Mouse (Mus musculus) cerebellum, adult 18-20 months (tissue): ENCODE results near the gene Cdk15.
A peak's percentile ranks its signal among the peaks of the same experiment; 100 is the strongest.

Experiments used
- DNase-seq, 2 experiments: peaks; one replicate each; pipeline ENCODE4 v3.0.0; 2021

Cdk15 gene

GRCm38 (mm10) chr1:59332737-59333385 is 76.2 kb downstream of the Cdk15 start:
- no peak for DNase-seq

GRCm38 (mm10) chr1:59333386-59333759 is 76.7 kb downstream of the Cdk15 start:
- peak in 1 of 2 experiments; percentile 21 for DNase-seq

DNA sequence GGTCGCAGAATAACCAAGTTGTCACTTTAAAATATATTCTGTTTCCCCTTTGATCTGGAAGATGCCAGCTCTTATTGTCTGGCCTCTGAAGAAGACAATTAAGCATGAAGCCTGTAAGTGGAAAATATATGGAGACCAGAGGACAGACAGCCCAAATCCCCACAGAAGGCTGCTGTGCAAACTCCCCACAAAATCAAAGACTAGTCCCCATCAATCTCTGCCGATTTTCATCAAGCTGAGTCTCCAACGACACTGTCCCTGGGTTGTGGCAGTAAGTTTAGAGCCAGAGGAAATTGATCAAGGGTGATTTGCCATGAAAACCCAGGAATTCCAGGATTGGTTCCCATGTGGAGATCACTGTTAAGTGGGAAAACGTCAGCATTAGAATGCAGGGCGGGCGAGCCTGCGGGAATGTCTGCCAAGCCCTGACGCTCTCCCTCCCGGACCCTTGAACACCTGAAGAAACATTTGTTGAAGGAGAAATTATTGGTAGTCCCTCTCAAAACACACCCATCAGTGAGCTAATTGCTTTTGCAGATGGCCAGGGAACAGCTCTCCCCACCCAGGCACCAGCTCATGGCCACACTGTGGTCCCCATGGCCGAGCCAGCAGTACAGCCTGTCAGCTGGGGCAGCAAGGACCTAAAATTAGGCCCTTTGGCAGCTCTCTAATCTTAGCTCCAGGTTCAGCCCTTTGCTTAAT is 77.3 kb downstream of the Cdk15 start:
- DNase-seq, result peak; percentile 45 to 56

DNA sequence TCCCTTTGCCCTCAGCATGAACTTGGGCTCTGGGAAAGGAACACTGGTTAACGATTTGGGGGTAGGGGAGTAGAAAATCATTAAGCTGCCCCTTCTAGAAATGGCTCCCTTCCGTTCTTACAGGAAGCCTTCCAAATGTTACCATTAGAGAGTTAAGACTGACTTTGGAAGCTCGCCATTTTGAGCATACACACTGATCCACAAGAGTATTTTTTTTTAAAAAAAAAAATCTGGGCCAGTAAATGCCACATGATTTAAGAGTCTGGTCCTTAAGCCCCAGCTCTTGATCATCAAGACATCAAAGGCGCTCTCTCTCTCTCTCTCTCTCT is 77.8 kb downstream of the Cdk15 start:
- DNase-seq, result no peak

DNA sequence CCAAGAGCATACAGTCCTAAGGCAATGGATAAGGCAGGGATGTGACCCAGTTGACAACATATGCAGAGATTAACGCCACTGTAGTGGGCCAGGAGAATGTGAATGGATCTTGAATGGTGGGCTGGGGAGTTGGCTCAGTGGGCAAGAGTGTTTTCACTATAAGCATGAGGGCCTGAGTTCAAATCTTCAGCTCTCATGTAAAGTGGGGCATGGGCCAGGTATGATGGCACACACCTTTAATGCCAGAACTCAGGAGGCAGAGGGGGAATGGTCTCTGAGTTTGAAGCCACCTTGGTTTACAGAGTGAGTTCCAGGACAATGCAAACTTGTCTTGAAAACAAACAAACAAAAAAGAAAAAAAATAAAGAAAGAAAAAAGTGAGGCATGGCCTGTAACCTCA is 79.5 kb downstream of the Cdk15 start:
- DNase-seq, result no peak

GRCm38 (mm10) chr1:59340814-59341588 is 84.3 kb downstream of the Cdk15 start:
- peak; percentile 39 to 47 for DNase-seq

GRCm38 (mm10) chr1:59341697-59342096 is 85.0 kb downstream of the Cdk15 start:
- DNase-seq, result no peak

DNA sequence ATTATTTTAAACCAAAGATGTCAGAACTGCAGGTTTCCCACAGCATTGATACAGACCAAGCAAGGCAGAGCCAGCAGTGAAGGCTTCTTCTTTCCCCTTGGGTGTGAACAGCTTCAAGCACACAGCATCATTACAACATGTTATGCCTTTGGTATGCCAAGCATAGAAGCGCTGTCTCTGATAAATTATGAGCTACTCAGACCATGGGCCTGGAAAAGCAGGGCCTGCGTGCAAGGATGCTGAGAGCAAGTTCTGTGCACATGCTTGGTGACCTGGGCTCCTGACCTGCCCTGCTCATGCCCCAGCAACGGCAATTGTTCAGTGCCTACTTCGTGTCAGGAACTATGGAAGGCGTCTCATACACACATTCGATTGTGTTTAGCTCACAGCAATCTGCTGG is 85.4 kb downstream of the Cdk15 start:
- no peak for DNase-seq

- no peak for DNase-seq
These were observed 96.0 kb downstream of the Cdk15 start for GRCm38 (mm10) chr1:59352706-59353105.

DNA sequence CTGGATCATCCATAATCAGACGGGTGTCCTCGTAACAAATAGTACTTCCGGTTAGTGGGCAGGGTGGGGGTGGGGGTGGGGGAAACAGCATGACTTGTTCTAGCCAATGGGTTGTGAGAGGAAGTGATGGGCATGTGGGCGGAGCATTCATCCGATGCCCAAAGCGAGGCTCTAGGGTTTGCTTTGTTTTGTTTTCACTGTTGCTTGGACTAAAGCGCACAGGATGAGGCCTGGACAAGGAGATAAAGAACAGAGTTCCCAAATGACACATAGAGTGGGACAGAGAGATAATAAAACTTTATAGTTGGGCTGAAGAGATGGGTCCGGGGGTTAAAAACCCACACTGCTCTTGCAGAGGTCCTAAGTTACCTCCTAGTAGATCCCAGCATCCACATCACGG is 98.7 kb downstream of the Cdk15 start:
- DNase-seq, result no peak

GRCm38 (mm10) chr1:59359136-59359535 is 102.4 kb downstream of the Cdk15 start:
- DNase-seq, result no peak

GRCm38 (mm10) chr1:59360834-59361233 is 104.1 kb downstream of the Cdk15 start:
- no peak for DNase-seq

- no peak for DNase-seq
These were observed 104.8 kb downstream of the Cdk15 start for GRCm38 (mm10) chr1:59361460-59361859.

DNA sequence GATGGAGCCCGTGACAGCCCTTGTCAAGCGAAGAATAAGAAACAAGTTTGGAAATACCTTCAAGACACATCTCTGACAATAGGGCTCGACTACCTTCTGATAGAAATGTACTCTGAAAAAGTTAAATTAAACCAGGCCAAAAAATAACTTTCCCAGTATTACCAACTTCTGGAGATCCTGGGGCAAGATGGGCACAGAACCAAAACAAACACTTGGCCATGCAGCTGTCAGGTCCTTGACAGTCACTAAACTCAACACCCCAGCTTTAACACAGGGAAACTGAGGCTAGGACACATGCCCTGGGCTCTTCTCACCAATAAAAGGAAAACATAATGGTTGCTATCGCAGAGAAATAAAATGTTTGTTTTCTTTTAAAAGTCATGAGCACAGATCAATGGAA is 105.3 kb downstream of the Cdk15 start:
- no peak for DNase-seq

DNA sequence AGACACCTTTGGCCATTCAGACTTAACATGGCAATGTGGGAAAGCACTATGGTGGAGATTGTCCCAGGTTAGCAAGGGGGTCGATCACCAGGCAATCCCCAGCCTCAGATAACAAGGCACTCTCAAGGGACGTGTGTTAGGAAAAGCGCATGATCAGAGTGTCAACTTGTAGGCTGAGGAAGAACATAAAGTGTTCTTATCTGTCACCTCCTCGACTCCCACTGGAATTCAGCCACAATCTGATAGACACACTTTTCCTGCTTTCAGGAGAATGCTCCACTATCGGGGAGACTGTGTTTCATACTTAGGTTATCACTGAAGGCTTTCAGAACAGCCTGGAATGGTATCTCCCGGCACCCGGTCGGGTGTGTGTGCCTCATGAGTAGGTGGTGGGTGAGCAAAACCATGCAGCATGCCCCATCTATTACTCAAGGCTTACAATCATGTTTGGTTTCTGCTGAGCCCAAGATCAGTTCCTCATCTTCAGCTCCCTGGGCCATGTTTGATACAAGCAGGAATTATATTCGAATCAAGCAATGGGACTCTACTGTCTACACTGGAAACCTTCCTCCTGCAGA is 107.8 kb downstream of the Cdk15 start:
- no peak for DNase-seq

- DNase-seq, result no peak
These were observed 111.4 kb downstream of the Cdk15 start for GRCm38 (mm10) chr1:59367928-59368648.

GRCm38 (mm10) chr1:59368649-59369319 is 112.1 kb downstream of the Cdk15 start:
- DNase-seq, result no peak

DNA sequence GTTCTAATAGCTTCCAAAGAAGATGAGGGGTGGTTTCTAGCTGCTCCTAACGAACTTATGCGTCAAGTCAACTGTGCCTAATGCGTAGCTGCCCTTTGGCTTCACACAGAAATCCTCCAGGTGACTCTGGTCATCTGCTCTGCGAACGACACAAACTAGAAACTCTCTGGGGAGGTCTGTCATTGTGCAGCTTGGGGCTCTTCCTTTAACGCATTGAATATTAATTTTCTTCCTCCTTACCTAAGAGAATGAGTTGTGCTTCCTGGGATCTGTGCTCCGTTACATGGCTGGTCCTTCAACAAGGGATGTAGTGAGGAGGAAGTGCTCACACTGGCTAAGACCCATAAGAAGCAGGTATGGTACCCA is 112.6 kb downstream of the Cdk15 start:
- no peak for DNase-seq

DNA sequence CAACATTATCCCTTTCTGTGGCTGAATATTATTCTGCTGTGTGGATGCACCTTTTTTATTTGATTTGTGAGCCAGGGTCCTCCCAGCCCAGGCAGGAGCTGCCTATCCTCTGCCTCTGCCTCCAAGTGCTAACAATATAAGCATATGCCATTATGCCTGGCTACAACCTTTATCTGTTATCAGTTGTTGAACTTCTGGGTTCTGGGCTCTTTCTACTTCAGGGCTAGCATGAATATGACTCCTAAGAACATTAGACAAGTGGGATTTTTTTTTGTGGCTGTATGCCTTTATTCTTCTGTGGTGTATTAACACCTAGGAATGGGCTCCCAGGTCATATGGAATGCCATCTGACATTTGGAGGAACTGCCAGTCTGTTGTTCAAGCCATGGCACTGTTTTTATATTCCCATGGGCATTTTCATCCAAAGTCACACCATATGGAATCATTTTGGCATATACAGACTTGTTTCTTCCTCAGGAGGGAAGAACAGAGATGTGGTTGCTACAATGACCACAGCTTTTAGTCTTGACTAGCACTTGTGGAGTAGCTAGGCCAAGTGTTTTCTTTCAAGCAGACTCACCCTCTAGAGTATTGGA is 113.7 kb downstream of the Cdk15 start:
- peak in 1 of 2 experiments; percentile 29 for DNase-seq

- no peak for DNase-seq
These were observed 119.4 kb downstream of the Cdk15 start for GRCm38 (mm10) chr1:59376021-59376548.

DNA sequence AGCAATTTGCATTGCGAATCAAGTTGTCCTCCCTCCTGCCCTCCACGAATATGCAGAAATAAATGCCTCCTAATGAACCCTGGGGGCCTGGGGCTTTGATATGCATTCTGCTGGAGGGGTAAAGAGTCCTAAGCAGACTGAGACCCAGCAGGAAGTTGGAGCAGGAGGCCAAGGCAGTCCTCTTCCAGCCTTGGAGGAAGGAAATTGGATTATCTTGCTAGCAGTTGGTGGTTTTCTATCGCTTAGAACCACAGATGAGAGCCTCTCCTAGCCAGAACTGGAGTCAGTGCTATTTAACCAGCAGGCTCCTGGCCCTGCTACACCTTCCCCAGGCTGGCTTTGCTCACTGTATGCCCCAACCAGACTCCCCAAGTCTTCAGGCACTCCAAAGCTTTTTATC is 119.9 kb downstream of the Cdk15 start:
- DNase-seq, result peak; percentile 81 to 91

GRCm38 (mm10) chr1:59377312-59377711 is 120.6 kb downstream of the Cdk15 start:
- peak; percentile 22 to 26 for DNase-seq
